Mouse (Mus musculus): ENCODE measurements at regions not wholly inside any gene's neighbourhood (a gene's known extent, or its start where the extent isn't known, plus 50 kb on each side); places are given as distances from the start of the nearest gene placed in this dataset.

- no peak for TF ChIP-seq CTCF (IDR thresholded peaks at IDR 0.05; ENCODE audit: low read depth, low read length)
- TF ChIP-seq GATA1 (IDR thresholded peaks at IDR 0.05; ENCODE audit: borderline replicate concordance, low read length): no peak
Measured at GRCm38 (mm10) chr1:13059616-13060320, 1645.9 kb downstream of the A830018L16Rik start.
